Mouse (Mus musculus) myocyte (in vitro differentiated cells): Measurements from ENCODE around the gene Plekha7.

Experiments used
- CEBPB ChIP-seq: IDR thresholded peaks from 2 replicates; pipeline ENCODE4 v1.6.1; 2011; ENCODE audit warnings: mild to moderate bottlenecking, moderate library complexity; ENCODE audit not compliant: poor library complexity, insufficient read depth, severe bottlenecking
- E2F4 ChIP-seq: IDR thresholded peaks from one replicate; pipeline ENCODE4 v1.6.1; 2011; ENCODE audit warnings: mild to moderate bottlenecking, control low read depth, moderate library complexity; ENCODE audit not compliant: insufficient read depth
- MYOG ChIP-seq, 3 experiments: IDR thresholded peaks; one replicate each; pipeline ENCODE4 v1.6.1; 2011; ENCODE audit warnings: control low read depth in 2 of 3, low read depth in 2 of 3, mild to moderate bottlenecking in 2 of 3; ENCODE audit not compliant: insufficient read length in 2 of 3, control insufficient read depth in 1 of 3, insufficient read depth in 1 of 3
- POLR2A ChIP-seq: IDR thresholded peaks from one replicate; pipeline ENCODE4 v1.6.1; 2011; ENCODE audit warnings: low read depth, mild to moderate bottlenecking, control low read depth, moderate library complexity; ENCODE audit not compliant: insufficient read length
- POLR2AphosphoS2 ChIP-seq: IDR thresholded peaks from one replicate; pipeline ENCODE4 v1.6.1; 2011; ENCODE audit warnings: low read depth, control low read depth; ENCODE audit not compliant: insufficient read length
- TCF3 ChIP-seq: IDR thresholded peaks from one replicate; pipeline ENCODE4 v1.6.1; 2011; ENCODE audit warnings: low read depth, control low read depth; ENCODE audit not compliant: insufficient read length
- USF1 ChIP-seq: IDR thresholded peaks from one replicate; pipeline ENCODE4 v1.6.1; 2011; ENCODE audit warnings: low read depth, mild to moderate bottlenecking, control low read depth, moderate library complexity

- TF ChIP-seq POLR2A, result no peak
- no peak for TF ChIP-seq POLR2AphosphoS2
- TF ChIP-seq USF1, result no peak
- TF ChIP-seq MYOG (IDR thresholded peaks at IDR 0.05; ENCODE audit: control insufficient read depth in 1 of 3, insufficient read depth in 1 of 3, insufficient read length in 2 of 3, low read depth in 2 of 3), result no peak
- TF ChIP-seq TCF3, result no peak
- no peak for TF ChIP-seq CEBPB
- TF ChIP-seq E2F4, result no peak
Observed at GRCm38 (mm10) chr7:116099952-116100528, 208.1 kb downstream of the Plekha7 start.
